Mouse (Mus musculus): ENCODE data around the gene Tmem161a. TPM values are rescaled to one million over a fixed set of nuclear protein-coding genes. Genes with fewer than 3 reads are reported as not detected.

Gene Tmem161a
- 191 and 288 TPM in 2 replicates for polyA plus RNA-seq (2012; ENCODE audit: low replicate concordance)

GRCm38 (mm10) chr8:70172043-70172681 lies at the start of gene Tmem161a:
Gene Tmem161a, plus strand, starts transcription at chr8:70172356.

GRCm38 (mm10) chr8:70131166-70131883 lies 40.8 kb upstream of the Tmem161a start, which contains the start of gene Nr2c2ap:
Gene Nr2c2ap, plus strand, starts transcription at chr8:70131333.

GRCm38 (mm10) chr8:70139026-70139857 lies 32.9 kb upstream of the Tmem161a start, which contains the start of the genes Rfxank, Borcs8 and Mef2b:
Gene Rfxank, minus strand, starts transcription at chr8:70139154.
Gene Borcs8, plus strand, starts transcription at chr8:70139499.
Gene Mef2b, plus strand, starts transcription at chr8:70139711.

GRCm38 (mm10) chr8:70212112-70213055 lies 40.2 kb downstream of the Tmem161a start, which contains the start of gene Slc25a42:
Gene Slc25a42, minus strand, starts transcription at chr8:70212305.

Other genes starting within 250 kb of the Tmem161a start
- gene Gatad2a, start 176.0 kb upstream of the Tmem161a start, polyA plus RNA-seq (2012; ENCODE audit: low replicate concordance) = 38.6 and 137 TPM in 2 replicates
- gene Mau2, start 129.6 kb upstream of the Tmem161a start, polyA plus RNA-seq (2012; ENCODE audit: low replicate concordance) = 51.9 and 82.1 TPM in 2 replicates
- gene Sugp1, start 129.5 kb upstream of the Tmem161a start, polyA plus RNA-seq (2012; ENCODE audit: low replicate concordance) = 46.3 and 66.4 TPM in 2 replicates
- gene Tm6sf2, start 99.4 kb upstream of the Tmem161a start, polyA plus RNA-seq (2012; ENCODE audit: low replicate concordance) = 1.1 TPM in 1 of 2 replicates, not detected in the other
- gene Hapln4, start 88.9 kb upstream of the Tmem161a start, polyA plus RNA-seq (2012; ENCODE audit: low replicate concordance) = not detected in 2 replicates
- 0.05 TPM in 1 of 2 replicates, not detected in the other for gene Ncan, start 51.5 kb upstream of the Tmem161a start, polyA plus RNA-seq (2012; ENCODE audit: low replicate concordance)
- gene Nr2c2ap, start 41.0 kb upstream of the Tmem161a start, polyA plus RNA-seq (2012; ENCODE audit: low replicate concordance) = 5.1 and 9.4 TPM in 2 replicates
- gene Rfxank, start 33.2 kb upstream of the Tmem161a start, polyA plus RNA-seq (2012; ENCODE audit: low replicate concordance) = 2.9 and 6.6 TPM in 2 replicates
- 6.5 and 41.8 TPM in 2 replicates for gene Borcs8, start 32.9 kb upstream of the Tmem161a start, polyA plus RNA-seq (2012; ENCODE audit: low replicate concordance)
- gene Mef2b, start 32.6 kb upstream of the Tmem161a start, polyA plus RNA-seq (2012; ENCODE audit: low replicate concordance) = 8.9 and 50.7 TPM in 2 replicates
- 14.2 and 31.4 TPM in 2 replicates for gene Slc25a42, start 39.9 kb downstream of the Tmem161a start, polyA plus RNA-seq (2012; ENCODE audit: low replicate concordance)
- gene Sugp2, start 61.9 kb downstream of the Tmem161a start, polyA plus RNA-seq (2012; ENCODE audit: low replicate concordance) = 22.8 and 39.3 TPM in 2 replicates
- gene Armc6, start 62.1 kb downstream of the Tmem161a start, polyA plus RNA-seq (2012; ENCODE audit: low replicate concordance) = 18.2 and 36.2 TPM in 2 replicates
- gene Homer3, start 110.5 kb downstream of the Tmem161a start, polyA plus RNA-seq (2012; ENCODE audit: low replicate concordance) = 10.6 and 12.3 TPM in 2 replicates
- 40.0 and 63.8 TPM in 2 replicates for gene Ddx49, start 130.1 kb downstream of the Tmem161a start, polyA plus RNA-seq (2012; ENCODE audit: low replicate concordance)
- gene Cope, start 130.2 kb downstream of the Tmem161a start, polyA plus RNA-seq (2012; ENCODE audit: low replicate concordance) = 154 and 182 TPM in 2 replicates
- gene Cers1, start 143.4 kb downstream of the Tmem161a start, polyA plus RNA-seq (2012; ENCODE audit: low replicate concordance) = 0.18 and 0.51 TPM in 2 replicates
- 0.46 and 0.52 TPM in 2 replicates for gene Gdf1, start 157.5 kb downstream of the Tmem161a start, polyA plus RNA-seq (2012; ENCODE audit: low replicate concordance)
- 154 and 179 TPM in 2 replicates for gene Upf1, start 180.9 kb downstream of the Tmem161a start, polyA plus RNA-seq (2012; ENCODE audit: low replicate concordance)
- not detected in 2 replicates for gene Comp, start 201.2 kb downstream of the Tmem161a start, polyA plus RNA-seq (2012; ENCODE audit: low replicate concordance)

Measured in leukemia stem cell, adult 10-12 weeks (primary cell).